Mouse (Mus musculus): ENCODE measurements around the gene H2-K1. TPM values are rescaled to one million over a fixed set of nuclear protein-coding genes. Genes with fewer than 3 reads are reported as not detected.
"Not testable (repeated sequence)": the region's sequence is repeated elsewhere in the genome, so short reads cannot be mapped to it uniquely, and the experiment has no call there.

The H2-K1 gene
- polyA plus RNA-seq, 1 experiment from 2014 or later, result 55.5 TPM

GRCm38 (mm10) chr17:33954646-33955554 is 45.2 kb downstream of the H2-K1 start:
- Histone ChIP-seq H3K27ac (ENCODE audit: low read length) (peak overlapping the region; percentile 92), H3K4me3 (ENCODE audit: low read length) (peak overlapping the region; percentile 95), H3K9ac (ENCODE audit: low read length) (peak overlapping the region; percentile 99), H3K36me3 (ENCODE audit: control insufficient read depth, insufficient read depth, low read length) (peaks cover 27% of the 10 kb centered on the region), H3K4me2 (ENCODE audit: low read depth, low read length) (peak overlapping the region; percentile 99), H3K9me3 (ENCODE audit: control insufficient read depth, low read length) (no peaks in the 10 kb centered on the region), H3K27me3 (ENCODE audit: control insufficient read depth, insufficient read depth, low read depth, low read length) (no peaks in the 10 kb centered on the region), H3K4me1 (replicated peaks; ENCODE audit: control insufficient read depth, insufficient read depth, low read length) (peaks cover 44% of the 10 kb centered on the region)
- ATAC-seq (ENCODE audit: low read depth), result peak; percentile 15
- under 1% methylated on average over 33 of the region's 33 CpGs for WGBS

GRCm38 (mm10) chr17:33953961-33954565 is 46.1 kb downstream of the H2-K1 start:
- Histone ChIP-seq H3K9ac (ENCODE audit: low read length) (peak overlapping the region; percentile 99), H3K9me3 (ENCODE audit: control insufficient read depth, low read length) (no peaks in the 10 kb centered on the region), H3K4me1 (replicated peaks; ENCODE audit: control insufficient read depth, insufficient read depth, low read length) (peaks cover 44% of the 10 kb centered on the region), H3K4me2 (ENCODE audit: low read depth, low read length) (peak overlapping the region; percentile 99), H3K27me3 (ENCODE audit: control insufficient read depth, insufficient read depth, low read depth, low read length) (no peaks in the 10 kb centered on the region), H3K27ac (ENCODE audit: low read length) (peak overlapping the region; percentile 24; the same call in 1 of the 2 replicates), H3K36me3 (ENCODE audit: control insufficient read depth, insufficient read depth, low read length) (peaks cover 21% of the 10 kb centered on the region), H3K4me3 (ENCODE audit: low read length) (peak overlapping the region; percentile 95)
- WGBS, result 36% methylated on average over 5 of the region's 5 CpGs
- ATAC-seq (ENCODE audit: low read depth), result no peak

GRCm38 (mm10) chr17:33953310-33953709 is 46.8 kb downstream of the H2-K1 start:
- Histone ChIP-seq H3K27ac (ENCODE audit: low read length) (no peak overlapping the region), H3K27me3 (ENCODE audit: control insufficient read depth, insufficient read depth, low read depth, low read length) (no peaks in the 10 kb centered on the region), H3K4me1 (replicated peaks; ENCODE audit: control insufficient read depth, insufficient read depth, low read length) (peaks cover 44% of the 10 kb centered on the region), H3K9ac (ENCODE audit: low read length) (peak overlapping the region; percentile 99; the same call in 1 of the 2 replicates), H3K9me3 (ENCODE audit: control insufficient read depth, low read length) (no peaks in the 10 kb centered on the region), H3K4me2 (ENCODE audit: low read depth, low read length) (no peak overlapping the region; the same call in 1 of the 2 replicates), H3K36me3 (ENCODE audit: control insufficient read depth, insufficient read depth, low read length) (peaks cover 18% of the 10 kb centered on the region), H3K4me3 (ENCODE audit: low read length) (no peak overlapping the region)
- WGBS, result 73% methylated on average over 3 of the region's 3 CpGs
- no peak for ATAC-seq (ENCODE audit: low read depth)

- H3K9me3 ChIP-seq (ENCODE audit: control insufficient read depth, low read length), result no peaks in the 10 kb centered on the region
- 63% methylated on average over 4 of the region's 4 CpGs for WGBS
- H3K27me3 ChIP-seq (ENCODE audit: control insufficient read depth, insufficient read depth, low read depth, low read length), result no peaks in the 10 kb centered on the region
- H3K4me2 ChIP-seq (ENCODE audit: low read depth, low read length), result peak overlapping the region; percentile 5; the same call in 1 of the 2 replicates
- H3K4me1 ChIP-seq (replicated peaks; ENCODE audit: control insufficient read depth, insufficient read depth, low read length), result peaks cover 44% of the 10 kb centered on the region
- H3K27ac ChIP-seq (ENCODE audit: low read length), result no peak overlapping the region
- peaks cover 18% of the 10 kb centered on the region for H3K36me3 ChIP-seq (ENCODE audit: control insufficient read depth, insufficient read depth, low read length)
- ATAC-seq (ENCODE audit: low read depth), result no peak
- no peak overlapping the region for H3K4me3 ChIP-seq (ENCODE audit: low read length)
- no peak overlapping the region for H3K9ac ChIP-seq (ENCODE audit: low read length)
Measured at GRCm38 (mm10) chr17:33952879-33953278, 47.3 kb downstream of the H2-K1 start.

- not testable (repeated sequence) for ATAC-seq (ENCODE audit: low read depth); H3K27me3 ChIP-seq (ENCODE audit: control insufficient read depth, insufficient read depth, low read depth, low read length); H3K4me3 ChIP-seq (ENCODE audit: low read length); H3K27ac ChIP-seq (ENCODE audit: low read length); H3K9ac ChIP-seq (ENCODE audit: low read length); H3K9me3 ChIP-seq (ENCODE audit: control insufficient read depth, low read length)
- H3K36me3 ChIP-seq (ENCODE audit: control insufficient read depth, insufficient read depth, low read length), result peaks cover 18% of the 10 kb centered on the region
- WGBS, result 75% methylated on average over 13 of the region's 13 CpGs
- peaks cover 44% of the 10 kb centered on the region for H3K4me1 ChIP-seq (replicated peaks; ENCODE audit: control insufficient read depth, insufficient read depth, low read length)
- peak overlapping the region; percentile 80 for H3K4me2 ChIP-seq (ENCODE audit: low read depth, low read length)
Measured at GRCm38 (mm10) chr17:33952015-33952414, 48.1 kb downstream of the H2-K1 start.

- Histone ChIP-seq H3K9me3 (ENCODE audit: control insufficient read depth, low read length) (no peaks in the 10 kb centered on the region), H3K4me3 (ENCODE audit: low read length) (peak within 1 kb of the TSS; percentile 50), H3K4me2 (ENCODE audit: low read depth, low read length) (peak within 1 kb of the TSS; percentile 80), H3K27ac (ENCODE audit: low read length) (peak within 1 kb of the TSS; percentile 92), H3K36me3 (ENCODE audit: control insufficient read depth, insufficient read depth, low read length) (peaks cover 22% of the 10 kb centered on the region), H3K27me3 (ENCODE audit: control insufficient read depth, insufficient read depth, low read depth, low read length) (no peaks in the 10 kb centered on the region), H3K9ac (ENCODE audit: low read length) (peak within 1 kb of the TSS; percentile 68), H3K4me1 (replicated peaks; ENCODE audit: control insufficient read depth, insufficient read depth, low read length) (peaks cover 39% of the 10 kb centered on the region)
- under 1% methylated on average over 45 of the region's 45 CpGs for WGBS
- ATAC-seq (ENCODE audit: low read depth), result peak; percentile 75
Measured at GRCm38 (mm10) chr17:33951021-33951946, 48.9 kb downstream of the H2-K1 start, which contains the start of gene B3galt4. Gene B3galt4 (minus strand): TSS chr17:33951488.

GRCm38 (mm10) chr17:33950131-33950625 is 50.0 kb downstream of the H2-K1 start:
- Histone ChIP-seq H3K27ac (ENCODE audit: low read length) (no peak overlapping the region), H3K36me3 (ENCODE audit: control insufficient read depth, insufficient read depth, low read length) (peaks cover 24% of the 10 kb centered on the region), H3K4me1 (replicated peaks; ENCODE audit: control insufficient read depth, insufficient read depth, low read length) (peaks cover 39% of the 10 kb centered on the region), H3K9ac (ENCODE audit: low read length) (peak overlapping the region; percentile 68; the same call in 1 of the 2 replicates), H3K4me2 (ENCODE audit: low read depth, low read length) (peak overlapping the region; percentile 80), H3K9me3 (ENCODE audit: control insufficient read depth, low read length) (no peaks in the 10 kb centered on the region), H3K27me3 (ENCODE audit: control insufficient read depth, insufficient read depth, low read depth, low read length) (no peaks in the 10 kb centered on the region), H3K4me3 (ENCODE audit: low read length) (peak overlapping the region; percentile 50)
- 70% methylated on average over 10 of the region's 10 CpGs for WGBS
- no peak for ATAC-seq (ENCODE audit: low read depth)

- Histone ChIP-seq H3K36me3 (ENCODE audit: control insufficient read depth, insufficient read depth, low read length) (peaks cover 27% of the 10 kb centered on the region), H3K4me3 (ENCODE audit: low read length) (no peak overlapping the region), H3K9me3 (ENCODE audit: control insufficient read depth, low read length) (no peaks in the 10 kb centered on the region), H3K4me2 (ENCODE audit: low read depth, low read length) (no peak overlapping the region), H3K4me1 (replicated peaks; ENCODE audit: control insufficient read depth, insufficient read depth, low read length) (peaks cover 32% of the 10 kb centered on the region), H3K9ac (ENCODE audit: low read length) (no peak overlapping the region), H3K27me3 (ENCODE audit: control insufficient read depth, insufficient read depth, low read depth, low read length) (no peaks in the 10 kb centered on the region), H3K27ac (ENCODE audit: low read length) (no peak overlapping the region)
- ATAC-seq (ENCODE audit: low read depth), result no peak
- 86% methylated on average over 19 of the region's 19 CpGs for WGBS
Measured at GRCm38 (mm10) chr17:33948905-33949537, 51.1 kb downstream of the H2-K1 start.
